In the genomic region with DNA sequence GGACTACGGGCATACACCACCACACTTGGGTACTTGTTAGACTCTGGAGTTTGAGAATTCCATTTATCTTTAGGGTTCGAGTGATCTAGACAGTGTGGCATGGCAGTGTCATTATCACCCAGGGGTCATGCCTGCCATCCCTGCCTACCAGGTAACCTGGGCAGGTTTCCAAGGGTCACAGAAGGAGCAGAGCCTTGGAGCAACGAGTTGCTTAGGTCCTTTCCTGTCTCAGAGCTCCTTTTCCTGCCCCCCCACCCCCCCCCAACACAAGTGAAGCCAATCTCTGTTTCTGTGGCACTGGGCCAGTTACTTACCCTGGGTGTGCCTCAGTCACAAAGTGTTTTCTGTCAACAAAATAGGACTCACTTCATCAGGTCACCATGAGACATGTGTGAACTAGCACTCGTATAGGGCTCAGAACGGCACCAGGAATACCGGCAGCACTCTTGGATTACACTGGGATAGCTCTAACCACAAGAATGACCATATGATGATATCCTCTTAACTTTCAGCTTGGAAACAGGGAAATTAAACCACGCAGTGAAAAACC, we compare ENCODE assay signal across 22 mouse cellular contexts. TPM values are rescaled to one million over a fixed set of nuclear protein-coding genes. Genes with fewer than 3 reads are reported as not detected.
DNase-seq lines count a peak whose midpoint lies in the region; ATAC-seq and TF ChIP-seq lines count a peak whose summit lies in the region.
"Had no signal": no experiment of that assay in that cellular context is flagged by ENCODE, and none has a peak within 500 bp of the region (broad histone marks: within the 10 kb centered on the region; RNA-seq: fewer than 3 reads in every experiment).

No protein-coding gene starts in this region.

- TF ChIP-seq CTCF in kidney, postnatal 0 days (IDR thresholded peaks at IDR 0.05; ENCODE audit: low read depth): no peak
- no peak for TF ChIP-seq CTCF in heart, postnatal 0 days (IDR thresholded peaks at IDR 0.05; ENCODE audit: low read depth)

- H3K27me3 ChIP-seq in heart, embryonic 10.5 days (ENCODE audit: insufficient read depth, poor library complexity, severe bottlenecking): peaks cover 7% of the 10 kb centered on the region
- H3K27me3 ChIP-seq in kidney, postnatal 0 days (ENCODE audit: insufficient read depth, low read length): no peaks in the 10 kb centered on the region
- H3K27me3 ChIP-seq in kidney, embryonic 14.5 days (ENCODE audit: control insufficient read depth, insufficient read depth, low read length): no peaks in the 10 kb centered on the region
- no peaks in the 10 kb centered on the region for H3K27me3 ChIP-seq in heart, postnatal 0 days (ENCODE audit: control insufficient read depth, insufficient read depth, low read length)
- H3K27me3 ChIP-seq: megakaryocyte, embryonic 14.5 days; midbrain, embryonic 15.5 days had no signal

- peak; percentile 8 to 16 for DNase-seq in heart, adult 9 months (ENCODE audit: low spot score in 2 of 2)
- no peak for DNase-seq in heart, embryonic 10.5 days (ENCODE audit: low spot score)
- no peak for DNase-seq in kidney, postnatal 0 days (ENCODE audit: low spot score)
- DNase-seq in heart, postnatal 0 days (ENCODE audit: low spot score): peak; percentile 42
- DNase-seq in kidney, postnatal 25 days: peak; percentile 47 to 58
- DNase-seq: cerebellum, postnatal 10 days; forebrain, postnatal 0 days; gastrocnemius, postnatal 14 days; liver; liver, postnatal 0 days; right cerebral cortex, adult 18-20 months; spleen, adult 18-20 months had no signal

- no peak for TF ChIP-seq EP300 in heart, postnatal 0 days (IDR thresholded peaks at IDR 0.05; ENCODE audit: low read depth)

- H3K4me2 ChIP-seq in kidney, postnatal 0 days (ENCODE audit: low read length): no peak overlapping the region
- H3K4me2 ChIP-seq in kidney, embryonic 14.5 days (replicated peaks; ENCODE audit: low read depth, low read length): no peak overlapping the region
- peak overlapping the region; percentile 7; the same call in 1 of the 2 replicates for H3K4me2 ChIP-seq in heart, postnatal 0 days (ENCODE audit: low read depth, low read length)

- no peak overlapping the region for H3K9ac ChIP-seq in kidney, postnatal 0 days (ENCODE audit: low read depth, low read length)
- no peak overlapping the region for H3K9ac ChIP-seq in kidney, embryonic 14.5 days (ENCODE audit: low read depth, low read length)
- H3K9ac ChIP-seq in heart, postnatal 0 days (replicated peaks; ENCODE audit: low read depth, low read length): no peak overlapping the region
- H3K9ac ChIP-seq: forebrain, postnatal 0 days; liver, postnatal 0 days; midbrain, embryonic 15.5 days had no signal

- H3K4me1 ChIP-seq in heart, embryonic 10.5 days: peaks cover 10% of the 10 kb centered on the region; the same call in 1 of the 2 replicates
- 0 out of 2 replicates have a peak, but pooled peaks cover 8% of the 10 kb centered on the region for H3K4me1 ChIP-seq in kidney, postnatal 0 days (replicated peaks; ENCODE audit: insufficient read depth, low read length)
- H3K4me1 ChIP-seq in kidney, embryonic 14.5 days (ENCODE audit: control insufficient read depth, insufficient read depth, low read length): 0 out of 2 replicates have a peak, but pooled peaks cover 2% of the 10 kb centered on the region
- 0 out of 2 replicates have a peak, but pooled peaks cover 12% of the 10 kb centered on the region for H3K4me1 ChIP-seq in heart, postnatal 0 days (ENCODE audit: control insufficient read depth, insufficient read depth)

- H3K4me3 ChIP-seq in heart, embryonic 10.5 days: no peak overlapping the region
- no peak overlapping the region for H3K4me3 ChIP-seq in kidney, postnatal 0 days (replicated peaks; ENCODE audit: low read depth, low read length)
- no peak overlapping the region for H3K4me3 ChIP-seq in kidney, embryonic 14.5 days (ENCODE audit: low read length)
- no peak overlapping the region for H3K4me3 ChIP-seq in heart, postnatal 0 days (ENCODE audit: low read depth, low read length)
- H3K4me3 ChIP-seq: megakaryocyte, embryonic 14.5 days; midbrain, embryonic 15.5 days had no signal

- no peak for ATAC-seq in kidney, postnatal 0 days (replicated peaks; ENCODE audit: low FRiP score, low read depth)
- ATAC-seq in kidney, embryonic 14.5 days (ENCODE audit: low FRiP score, low TSS enrichment): no peak
- ATAC-seq in heart, postnatal 0 days (ENCODE audit: insufficient read depth, low read depth): peak; percentile 57
- no peak for ATAC-seq in CD4-positive, CD25-positive, alpha-beta regulatory T cell, adult 4 months
- ATAC-seq: liver, postnatal 0 days had no signal

- H3K9me3 ChIP-seq in heart, embryonic 10.5 days: no peaks in the 10 kb centered on the region
- H3K9me3 ChIP-seq in kidney, postnatal 0 days (replicated peaks; ENCODE audit: low read length): no peaks in the 10 kb centered on the region
- H3K9me3 ChIP-seq in kidney, embryonic 14.5 days (ENCODE audit: control insufficient read depth, low read length): no peaks in the 10 kb centered on the region
- H3K9me3 ChIP-seq in heart, postnatal 0 days (replicated peaks; ENCODE audit: control insufficient read depth, low read length): no peaks in the 10 kb centered on the region
- H3K9me3 ChIP-seq: G1E; midbrain, embryonic 15.5 days had no signal

- no peaks in the 10 kb centered on the region for H3K36me3 ChIP-seq in heart, embryonic 10.5 days
- H3K36me3 ChIP-seq in kidney, postnatal 0 days (ENCODE audit: insufficient read depth, low read length): no peaks in the 10 kb centered on the region
- no peaks in the 10 kb centered on the region for H3K36me3 ChIP-seq in kidney, embryonic 14.5 days (ENCODE audit: control insufficient read depth, insufficient read depth, low read length)
- H3K36me3 ChIP-seq in heart, postnatal 0 days (replicated peaks; ENCODE audit: control insufficient read depth, insufficient read depth, low read length): peaks cover 41% of the 10 kb centered on the region
- H3K36me3 ChIP-seq: G1E had no signal

- no peak overlapping the region for H3K27ac ChIP-seq in heart, embryonic 10.5 days
- H3K27ac ChIP-seq in kidney, postnatal 0 days: 0 out of 2 replicates have a peak overlapping the region, but pooled peaks have one; percentile 26
- no peak overlapping the region for H3K27ac ChIP-seq in kidney, embryonic 14.5 days (ENCODE audit: low read depth, low read length)
- peak overlapping the region; percentile 63 for H3K27ac ChIP-seq in heart, postnatal 0 days (ENCODE audit: low read depth)
- H3K27ac ChIP-seq: midbrain, embryonic 15.5 days had no signal

- WGBS in heart, embryonic 10.5 days: 63% methylated on average over 7 of the region's 7 CpGs
- WGBS in kidney, postnatal 0 days: 66% methylated on average over 7 of the region's 7 CpGs
- WGBS in kidney, embryonic 14.5 days: 86% methylated on average over 7 of the region's 7 CpGs
- WGBS in heart, postnatal 0 days: 30% methylated on average over 7 of the region's 7 CpGs

RNA-seq across cellular contexts. Expression of gene Armh2, which starts 28.4 kb away (rescaled TPM):
- not detected in 2 replicates for polyA plus RNA-seq in heart, embryonic 10.5 days (2016; fragmentation: Nextera tagmentation; extraction: Ambion mirVana)
- not detected in 2 replicates for polyA plus RNA-seq in kidney, postnatal 0 days (2015; fragmentation: Nextera tagmentation; extraction: Ambion mirVana)
- polyA plus RNA-seq in kidney, embryonic 14.5 days (2014; fragmentation: Nextera tagmentation; extraction: Ambion mirVana): not detected in 2 replicates
- total RNA-seq in heart, postnatal 0 days (2014; rRNA removed; ENCODE audit: low replicate concordance): not detected in 2 replicates
- not detected in 2 replicates for polyA plus RNA-seq in heart, postnatal 0 days (2015; fragmentation: Nextera tagmentation; extraction: Ambion mirVana)
- polyA plus RNA-seq in CD4-positive, CD25-positive, alpha-beta regulatory T cell, adult 4 months (2017; shearing (Covaris generic)): under 1 TPM in 1 of 2 experiments, not detected in 1; 0.38 TPM
- total RNA-seq: gastrocnemius, postnatal 14 days; hematopoietic stem cell, adult 5-6 weeks; left cerebral cortex, postnatal 36 days had no signal
- polyA plus RNA-seq: embryonic facial prominence, embryonic 14.5 days; forebrain, postnatal 0 days; G1E; liver, postnatal 0 days; stomach, embryonic 14.5 days; thymus, postnatal 0 days had no signal

RNA-seq across cellular contexts. Expression of gene Gmnn, which starts 49.1 kb away (rescaled TPM):
- 126 and 136 TPM in 2 replicates for polyA plus RNA-seq in heart, embryonic 10.5 days (2016; fragmentation: Nextera tagmentation; extraction: Ambion mirVana)
- 69.8 and 78.7 TPM in 2 replicates for polyA plus RNA-seq in kidney, postnatal 0 days (2015; fragmentation: Nextera tagmentation; extraction: Ambion mirVana)
- 134 and 174 TPM in 2 replicates for polyA plus RNA-seq in kidney, embryonic 14.5 days (2014; fragmentation: Nextera tagmentation; extraction: Ambion mirVana)
- total RNA-seq in heart, postnatal 0 days (2014; rRNA removed; ENCODE audit: low replicate concordance): 28.2 and 29.8 TPM in 2 replicates
- polyA plus RNA-seq in heart, postnatal 0 days (2015; fragmentation: Nextera tagmentation; extraction: Ambion mirVana): 71.7 and 81.1 TPM in 2 replicates
- 10 to 100 TPM; 26.7 to 30.0 TPM for polyA plus RNA-seq in CD4-positive, CD25-positive, alpha-beta regulatory T cell, adult 4 months (2017; shearing (Covaris generic))

Comparison
In these comparisons a context has a peak if more than half of its experiments do, and no peak if none do; other contexts are left out.
1. DNase-seq: peak in heart, adult 9 months (2 of 2), heart, postnatal 0 days (single experiment) and kidney, postnatal 25 days (2 of 2); none in heart, embryonic 10.5 days (single experiment) and kidney, postnatal 0 days (single experiment).
2. H3K27ac ChIP-seq: peak in kidney, postnatal 0 days (single experiment) and heart, postnatal 0 days (single experiment); none in heart, embryonic 10.5 days (single experiment) and kidney, embryonic 14.5 days (single experiment).